Mouse (Mus musculus) CD4-positive helper T cell, adult 2 months (primary cell): Measurements from ENCODE around the gene Dhh.

ENCODE experiments used
- DNase-seq: peaks from one replicate; pipeline ENCODE4 v3.0.0-alpha.2; 2012; ENCODE audit warnings: low read depth, missing footprints, low spot score

Dhh gene

DNA sequence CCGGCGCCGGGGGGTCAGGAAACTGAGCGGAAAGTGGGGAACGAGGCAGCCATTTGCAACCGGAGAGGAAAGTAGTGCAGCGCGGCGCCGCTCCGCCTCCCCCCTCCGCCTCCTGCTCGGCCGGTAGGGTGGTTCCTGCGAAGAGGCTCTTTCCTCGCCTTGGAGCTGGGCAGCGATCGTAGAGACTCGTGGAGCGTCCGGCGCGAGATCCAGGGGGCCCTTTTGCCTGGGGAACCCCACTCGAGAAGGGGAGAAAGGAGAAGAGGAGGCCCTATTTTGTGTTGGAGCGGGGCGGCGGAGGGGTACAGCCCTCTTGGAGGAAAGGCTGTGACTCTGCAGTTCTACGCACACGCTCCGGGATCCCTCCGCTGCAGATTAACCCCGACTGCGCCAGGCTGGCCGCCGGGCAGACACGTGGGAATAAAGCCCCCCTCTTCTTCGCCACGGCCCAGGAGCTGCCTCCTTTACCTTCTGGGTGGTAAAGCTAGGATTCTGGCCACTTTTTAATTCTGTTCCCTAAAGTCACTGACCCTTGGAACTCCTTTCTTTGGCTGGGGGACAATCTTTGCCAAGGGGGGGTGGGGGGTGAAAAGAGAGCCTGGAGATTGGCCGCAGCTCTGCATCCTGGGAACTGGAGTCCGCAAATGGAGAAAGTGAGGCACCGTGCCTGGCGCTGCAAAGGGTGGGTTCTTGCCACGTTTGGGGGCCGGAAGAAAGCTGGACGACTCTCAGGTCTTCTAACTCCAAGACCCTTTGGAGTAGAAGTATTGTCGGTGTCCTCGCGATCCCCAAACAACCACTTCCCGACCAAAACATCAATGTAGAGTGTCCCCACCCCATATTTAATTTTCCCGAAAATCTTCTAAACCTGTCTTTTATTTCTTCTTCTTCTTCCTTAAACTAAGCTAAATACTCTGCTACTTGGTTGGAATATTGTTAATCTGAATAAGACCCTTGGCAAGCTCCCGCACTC is 26.1 kb downstream of the Dhh start:
- peak; percentile 95 for DNase-seq

DNA sequence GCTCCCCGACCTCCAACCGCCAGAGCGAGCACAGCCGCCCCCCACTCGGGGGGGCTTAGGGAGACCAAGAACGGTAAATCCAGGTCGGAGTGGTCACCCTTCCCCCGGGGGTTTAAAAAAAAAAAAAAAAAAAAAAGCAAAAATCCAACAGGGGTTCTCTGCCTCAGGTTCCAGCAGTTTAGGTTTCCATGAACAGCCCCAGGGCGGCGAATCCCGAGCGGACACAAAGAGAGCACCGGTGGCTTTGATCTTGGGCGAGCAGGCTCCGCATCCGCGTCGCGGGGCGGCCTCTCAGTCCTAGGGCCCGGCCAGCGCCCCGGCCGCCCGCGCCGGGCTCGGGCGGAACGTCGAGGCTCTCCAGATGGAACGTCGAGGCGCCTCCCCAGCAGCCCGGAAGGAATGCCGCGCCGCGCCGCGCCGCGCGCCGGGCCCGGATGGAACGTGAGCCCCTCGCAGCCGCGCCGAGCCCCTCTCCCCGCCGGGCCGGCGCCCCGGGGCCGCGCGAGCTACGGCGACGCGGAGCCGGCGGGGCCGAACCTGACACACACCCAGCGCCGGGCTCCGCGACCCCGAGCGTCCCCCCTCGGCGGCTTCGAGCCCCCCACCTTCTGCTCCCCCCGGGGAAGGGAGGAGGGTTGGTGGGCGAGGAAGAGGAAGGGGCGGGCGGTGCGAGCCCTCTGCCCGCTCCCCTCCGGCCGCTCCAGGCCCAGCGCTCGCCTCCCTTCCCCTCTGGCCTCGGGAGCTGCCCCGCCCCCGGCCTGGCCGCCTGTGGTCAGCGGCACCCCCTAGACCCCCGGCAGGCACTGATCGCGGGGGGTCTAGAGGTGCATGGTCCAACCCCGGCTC is 27.0 kb downstream of the Dhh start, which contains the start of gene Kmt2d:
TSS of gene Kmt2d (minus strand) at position 135 of the 846 bp plus-strand sequence.
- peak; percentile 62 for DNase-seq

DNA sequence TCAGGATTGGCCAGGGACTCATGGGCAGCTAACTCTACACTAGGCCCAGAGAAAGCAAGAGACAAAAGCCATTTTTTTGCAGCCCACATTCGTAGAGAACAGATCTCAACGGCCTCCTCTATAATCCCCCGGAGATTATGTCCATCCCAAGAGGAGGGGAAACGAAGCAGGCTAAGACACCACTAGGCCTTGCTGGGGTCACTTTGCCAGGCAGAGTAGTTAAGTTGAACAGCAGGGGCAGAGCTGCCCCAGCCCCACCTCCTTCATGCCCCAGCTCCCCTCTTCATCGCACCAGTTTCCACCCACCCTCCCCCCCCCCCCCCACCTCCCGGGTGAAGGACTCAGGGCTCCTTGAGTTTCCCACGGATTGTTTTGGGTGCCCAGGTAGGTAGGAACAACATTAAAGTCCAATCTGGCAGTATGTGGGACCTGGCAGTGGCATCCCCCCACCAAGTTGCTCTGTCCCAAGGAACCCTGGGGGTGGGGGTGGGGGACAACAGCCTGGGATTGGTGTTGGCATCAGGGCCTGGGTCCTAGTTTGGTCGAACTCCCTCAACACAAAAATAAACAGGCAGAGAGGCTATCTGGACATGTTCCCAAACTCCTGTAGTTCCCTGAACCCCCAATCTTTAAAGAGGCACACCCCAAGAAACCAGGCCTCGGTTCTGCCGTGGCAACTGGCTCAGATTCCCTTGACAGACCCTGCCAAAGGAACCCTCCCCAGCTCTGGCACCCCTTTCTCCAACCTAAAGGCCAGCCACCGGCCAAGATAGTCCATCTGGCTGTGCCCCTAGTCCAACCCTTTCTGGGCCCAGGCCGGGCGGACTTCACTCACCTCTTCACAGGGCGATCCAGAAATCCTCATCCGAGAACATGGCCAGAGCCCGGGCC is 27.9 kb downstream of the Dhh start:
- no peak for DNase-seq

DNA sequence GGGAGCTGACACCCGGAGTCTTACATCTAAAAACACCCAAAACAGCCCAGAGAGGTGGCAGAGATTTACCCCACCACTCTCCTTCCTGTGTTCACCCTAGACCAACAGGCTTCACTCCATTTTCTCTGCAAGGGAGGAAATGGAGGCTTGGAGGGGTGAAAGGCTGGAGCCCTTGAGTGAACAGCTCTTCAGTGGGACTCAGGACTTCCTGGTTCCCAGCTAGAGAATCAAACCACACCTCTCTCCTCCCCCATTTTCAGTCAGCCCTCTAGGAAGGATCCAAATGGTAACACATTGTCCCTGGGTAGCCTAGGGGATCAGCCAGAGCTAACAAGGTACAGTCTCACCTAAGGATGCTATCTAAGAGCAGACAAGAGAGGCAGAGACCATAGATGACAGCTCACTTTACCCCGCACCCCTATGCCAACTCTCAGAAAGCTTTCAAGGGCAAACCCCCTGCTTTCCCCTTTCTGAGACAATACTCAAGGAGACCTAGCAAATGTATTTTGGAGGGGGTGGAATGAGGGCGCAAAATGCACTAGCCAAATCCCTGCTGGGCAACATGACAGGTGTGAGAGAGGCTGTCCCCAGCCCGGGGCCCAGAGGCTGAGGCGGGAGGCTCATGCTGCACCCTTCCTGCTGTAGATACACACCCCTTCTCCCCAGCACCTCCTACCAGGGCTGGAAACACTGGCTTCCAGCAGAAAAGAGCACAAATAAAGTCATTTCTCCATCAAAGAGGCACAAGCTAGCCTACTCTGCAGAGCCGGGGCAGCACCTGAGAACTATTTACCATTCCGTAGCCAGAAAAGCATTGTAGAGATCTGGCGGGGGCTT is 28.8 kb downstream of the Dhh start:
- peak; percentile 51 for DNase-seq

- DNase-seq = no peak
These were observed 29.8 kb downstream of the Dhh start for GRCm38 (mm10) chr15:98868346-98869063.

DNA sequence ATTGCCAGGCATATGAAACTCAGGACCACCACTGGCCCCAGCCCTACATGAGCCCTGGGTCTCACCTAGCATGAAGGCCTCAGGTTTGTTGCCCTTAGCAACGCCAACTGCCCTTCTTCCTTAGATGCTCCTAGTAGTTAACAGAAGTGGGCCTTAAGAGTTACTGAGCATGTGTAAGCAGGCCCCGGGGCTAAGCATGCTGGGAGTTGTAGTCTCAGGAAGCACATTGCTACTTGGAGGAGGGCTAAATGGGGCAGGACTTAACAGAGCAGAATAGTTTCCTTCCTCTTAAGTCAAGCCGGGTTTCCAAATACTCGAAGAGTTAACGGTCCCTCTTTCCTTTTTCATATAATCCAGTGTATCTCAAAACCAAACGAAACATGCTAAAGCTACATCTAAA is 31.0 kb downstream of the Dhh start:
- DNase-seq = peak; percentile 80

GRCm38 (mm10) chr15:98866501-98866900 is 31.8 kb downstream of the Dhh start:
- DNase-seq = no peak

DNA sequence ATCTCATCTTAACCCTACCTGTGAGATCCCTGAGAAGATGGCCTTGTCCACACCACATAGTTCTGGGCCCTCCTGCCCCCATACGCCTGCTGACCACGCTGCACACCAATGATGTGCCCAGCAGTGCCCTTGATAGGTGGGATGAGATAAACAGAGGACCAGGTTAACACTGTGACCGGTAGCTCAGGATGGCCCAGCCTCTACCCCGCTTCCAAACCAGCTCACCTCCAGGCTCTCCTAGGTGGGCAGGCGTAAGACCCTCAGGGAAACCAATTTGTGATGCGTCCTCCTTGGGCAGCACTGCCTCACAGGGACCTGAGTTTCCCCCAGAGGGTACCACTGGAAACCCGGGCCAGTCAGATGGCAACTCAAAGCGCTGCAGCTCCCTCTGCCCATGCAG is 32.6 kb downstream of the Dhh start:
- no peak for DNase-seq

- no peak for DNase-seq
These were observed 33.4 kb downstream of the Dhh start for GRCm38 (mm10) chr15:98864951-98865350.

GRCm38 (mm10) chr15:98863451-98863958 is 34.8 kb downstream of the Dhh start:
- DNase-seq = no peak

DNA sequence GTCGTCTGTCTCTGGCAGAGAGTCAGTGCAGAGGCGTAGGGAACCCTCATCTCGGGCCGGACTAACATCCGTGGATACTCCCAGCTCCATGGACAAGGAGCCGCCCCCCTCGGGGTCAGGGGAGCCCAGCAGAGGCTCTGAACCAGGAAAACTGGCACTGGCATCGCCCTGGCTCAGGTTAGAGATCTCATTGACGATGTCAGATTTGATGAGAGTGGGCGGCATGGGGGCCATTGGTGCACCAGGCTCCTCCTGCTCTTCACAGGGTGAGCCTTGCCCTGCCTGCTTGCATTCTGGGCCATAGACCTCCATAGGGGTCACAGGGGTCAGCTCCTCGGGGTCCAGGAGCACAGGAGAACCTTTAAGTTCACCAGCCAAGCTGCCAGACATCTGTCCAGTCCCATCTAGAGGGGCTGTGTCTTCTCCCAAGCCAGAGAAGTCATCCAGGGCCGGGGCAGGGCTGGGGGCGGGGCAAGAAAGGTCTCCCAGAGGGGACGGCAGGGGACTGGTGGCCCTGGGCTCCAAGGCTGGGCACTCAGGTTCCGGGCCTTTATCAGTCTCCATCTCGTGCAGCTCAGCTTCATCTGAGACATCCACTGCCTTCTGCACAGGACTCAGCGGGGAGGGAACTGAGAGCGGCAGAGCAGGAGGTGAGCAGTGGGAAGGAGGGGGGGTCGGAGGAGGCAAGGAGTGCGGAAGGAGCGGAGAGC is 36.5 kb downstream of the Dhh start:
- DNase-seq = no peak

DNA sequence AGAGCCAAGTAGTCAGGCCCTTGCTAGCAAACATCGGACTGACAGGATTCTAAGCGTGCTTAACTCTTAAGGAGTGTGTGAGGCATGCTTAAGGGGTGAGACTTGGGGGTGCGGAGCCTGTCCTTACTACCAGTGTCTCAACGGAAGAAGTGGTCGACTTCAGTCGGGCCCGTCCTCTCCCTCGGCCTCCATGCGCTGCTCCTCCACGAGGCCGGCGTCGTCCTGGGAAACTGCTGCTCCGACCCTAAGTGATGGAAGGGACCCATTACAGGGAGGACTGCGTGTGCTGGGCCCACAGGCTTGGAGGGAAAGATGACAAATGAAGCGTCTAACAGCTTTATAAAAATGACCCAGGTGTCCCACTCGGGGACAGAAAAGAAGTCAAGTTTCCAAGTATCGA is 37.4 kb downstream of the Dhh start:
- no peak for DNase-seq

DNA sequence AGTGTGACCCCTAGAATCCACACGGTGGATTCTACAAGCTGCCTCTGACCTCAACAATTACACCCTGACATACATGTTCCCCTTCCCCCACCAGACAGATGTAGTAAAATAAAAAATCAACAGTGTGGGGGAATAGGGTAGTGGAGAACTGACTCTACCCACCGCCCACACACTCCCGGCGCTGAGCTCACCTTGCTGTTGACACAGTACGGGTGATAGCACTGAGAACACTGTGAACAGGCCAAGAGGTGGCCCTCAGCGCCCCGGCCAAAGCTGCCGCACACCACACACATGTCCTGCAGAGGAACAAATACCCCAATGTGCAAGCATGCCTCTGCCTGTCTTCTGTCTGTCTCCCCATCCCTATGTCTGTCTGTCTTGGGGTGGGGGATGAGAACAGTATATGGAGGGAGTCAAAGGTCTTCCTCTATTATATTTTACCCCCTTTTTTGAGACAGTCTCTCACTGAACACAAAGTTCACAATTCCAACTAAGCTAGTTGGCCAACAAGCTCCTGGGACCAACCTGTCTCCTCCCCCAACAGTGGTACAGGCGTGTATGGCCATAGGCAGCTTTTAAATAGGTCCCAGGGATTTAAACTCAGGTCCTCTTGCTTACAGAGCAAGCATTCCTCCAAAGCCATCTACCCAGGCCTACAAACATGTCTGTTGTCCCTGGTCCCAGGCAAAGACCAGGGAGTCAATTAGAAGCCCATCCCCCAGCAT is 38.9 kb downstream of the Dhh start:
- no peak for DNase-seq

DNA sequence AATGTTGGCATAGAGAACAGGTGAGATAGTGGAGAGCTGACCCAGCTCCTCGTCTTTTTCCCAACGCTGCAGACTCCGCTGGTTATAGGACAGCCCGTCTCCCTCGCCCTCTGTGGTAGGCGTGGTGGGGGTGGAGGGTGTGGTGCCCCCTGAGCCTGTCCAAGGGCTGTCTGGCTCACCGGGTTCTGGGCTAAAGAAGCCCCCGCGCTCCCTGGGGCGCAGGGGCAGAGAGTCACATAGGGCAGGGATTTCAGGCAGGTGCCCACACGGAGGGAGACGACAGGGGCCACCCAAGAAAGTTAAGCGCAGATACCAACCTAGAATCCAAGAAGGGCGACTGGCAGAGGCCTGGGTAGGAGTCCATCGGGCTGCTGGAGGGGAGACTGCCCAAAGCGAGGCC is 44.1 kb downstream of the Dhh start:
- DNase-seq = no peak

DNA sequence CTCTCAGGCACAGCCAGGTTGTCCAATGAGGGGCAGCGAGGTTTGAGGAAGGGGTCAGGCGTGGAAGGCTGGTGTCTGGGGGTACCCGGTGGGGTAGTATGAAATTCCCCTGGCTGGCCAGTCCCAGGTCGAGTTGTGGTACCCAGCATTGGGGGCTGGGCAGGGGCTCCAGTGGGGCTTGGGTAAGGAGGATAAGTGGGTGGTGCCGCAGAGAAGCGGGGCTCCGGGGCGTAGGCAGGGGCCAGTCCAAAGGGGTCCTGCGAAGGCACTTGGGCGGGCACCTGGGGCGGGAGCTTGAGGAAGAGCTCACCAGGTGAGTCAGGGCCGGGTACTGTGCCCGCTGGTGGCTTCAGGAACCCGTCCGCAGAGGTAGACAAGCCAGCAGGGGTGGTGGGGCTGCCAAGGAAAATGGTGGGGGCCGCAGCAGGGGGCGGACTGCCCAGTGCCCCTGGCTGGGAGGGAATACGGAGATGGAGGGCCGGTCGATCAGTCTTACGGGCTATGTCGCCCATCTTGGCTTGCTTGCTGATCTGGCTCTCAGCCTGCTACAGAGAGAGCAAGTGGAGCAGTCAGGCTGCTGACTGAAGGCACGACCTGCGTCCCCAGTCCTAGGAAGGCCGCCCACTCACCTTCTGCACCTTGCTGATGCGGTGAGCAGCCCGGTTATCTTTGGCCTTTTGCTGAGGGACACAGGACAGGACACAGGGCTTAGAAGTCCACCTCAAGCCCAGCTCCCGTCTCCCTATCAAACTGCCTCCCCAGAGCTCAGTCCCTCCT is 45.0 kb downstream of the Dhh start:
- no peak for DNase-seq

DNA sequence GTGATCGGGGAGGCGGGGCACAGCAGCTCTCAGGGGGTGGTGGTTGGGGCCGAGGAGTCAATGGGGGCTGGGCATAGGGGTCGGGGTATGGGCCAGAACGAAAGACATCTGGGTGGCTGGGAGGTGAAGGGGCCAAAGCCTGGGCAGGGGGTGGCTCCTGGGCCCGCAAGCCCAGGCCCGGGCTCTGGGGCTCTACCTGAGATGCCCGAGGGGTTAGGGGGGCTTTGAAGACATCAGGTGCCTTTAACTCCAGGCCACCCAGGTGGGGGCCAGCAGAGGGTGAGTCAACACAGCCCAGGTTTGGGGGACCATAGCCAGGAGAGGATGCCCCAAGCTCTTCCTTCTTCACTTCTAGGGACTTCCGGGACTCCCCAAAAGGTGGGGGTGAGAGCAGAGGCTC is 45.6 kb downstream of the Dhh start:
- DNase-seq = no peak

DNA sequence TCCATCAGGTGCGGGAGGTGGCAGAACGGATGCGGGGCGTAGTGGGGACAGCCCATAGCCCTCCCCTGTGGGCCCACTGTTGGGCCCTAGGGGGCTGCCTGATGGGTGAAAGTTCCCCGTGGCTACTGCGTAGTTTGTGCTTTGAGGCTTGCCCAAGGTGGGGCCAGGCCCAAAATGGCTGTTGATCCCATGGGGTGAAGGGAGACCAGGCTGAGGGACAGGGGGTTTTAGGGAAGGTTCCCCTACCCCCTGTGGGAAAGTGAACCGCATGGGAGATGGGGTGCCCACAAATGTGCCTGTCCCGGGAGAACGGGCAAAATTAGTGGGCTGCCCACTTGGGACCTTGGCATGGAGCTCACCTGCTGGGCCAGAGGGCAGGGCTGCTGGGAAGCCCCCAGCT is 46.3 kb downstream of the Dhh start:
- no peak for DNase-seq
